Mouse (Mus musculus) embryonic fibroblast, embryonic 13.5 days (primary cell): ENCODE results near the gene Adprhl1. TPM values are rescaled to one million over a fixed set of nuclear protein-coding genes. Genes with fewer than 3 reads are reported as not detected.

Experiments
- H3K27ac ChIP-seq: 2 replicates; pipeline ENCODE4 v1.5.1; 2012; ENCODE audit warnings: low read length, control low read depth, inconsistent platforms; ENCODE audit not compliant: insufficient read depth
- H3K4me1 ChIP-seq: 2 replicates; pipeline ENCODE4 v1.6.1; 2011; ENCODE audit warnings: low read length; ENCODE audit not compliant: control insufficient read depth, insufficient read depth
- H3K4me3 ChIP-seq: 2 replicates; pipeline ENCODE4 v1.5.1; 2011; ENCODE audit warnings: mild to moderate bottlenecking, control low read depth, low read length; ENCODE audit not compliant: insufficient read depth
- CTCF ChIP-seq: IDR thresholded peaks from 2 replicates; pipeline ENCODE4 v1.5.1; 2011; ENCODE audit warnings: mild to moderate bottlenecking, control low read depth, low read length, moderate library complexity, borderline replicate concordance; ENCODE audit not compliant: insufficient read depth
- POLR2A ChIP-seq: IDR thresholded peaks from 2 replicates; pipeline ENCODE4 v1.6.1; 2011; ENCODE audit warnings: low read depth, mild to moderate bottlenecking, control low read depth, low read length, moderate library complexity
- polyA plus RNA-seq: library from polyadenylated mRNA; stranded (reverse); fragments of >200 nt; gene quantifications from 2 replicates; pipeline ENCODE4 v1.2.4, GENCODE M21; 2011; ENCODE audit warnings: low read depth; ENCODE audit not compliant: missing spikeins, insufficient read length

Gene Adprhl1
- polyA plus RNA-seq, 1 experiment, result not detected

- H3K4me3 ChIP-seq, result no peak overlapping the region
- no peak for TF ChIP-seq CTCF
- TF ChIP-seq POLR2A, result no peak
- no peaks in the 10 kb centered on the region for H3K4me1 ChIP-seq
- H3K27ac ChIP-seq, result no peak overlapping the region
Observed at GRCm38 (mm10) chr8:13186819-13187218, 67.1 kb downstream of the Adprhl1 start.

DNA sequence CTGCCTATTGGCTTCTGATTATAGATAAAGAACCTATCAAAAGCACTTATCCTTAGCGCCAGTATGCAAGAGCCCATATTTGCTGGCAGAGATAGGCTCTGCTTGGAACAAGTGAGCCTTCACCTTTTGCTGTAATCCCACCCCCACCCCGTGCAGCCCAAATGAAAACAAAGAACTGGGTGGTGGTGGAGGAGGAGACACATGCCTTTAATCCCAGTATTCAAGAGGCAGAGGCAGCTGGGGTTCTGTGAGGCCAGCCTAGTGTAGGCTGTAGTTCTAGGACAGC is 72.3 kb downstream of the Adprhl1 start:
- H3K4me1 ChIP-seq, result no peaks in the 10 kb centered on the region
- TF ChIP-seq POLR2A (no peak), CTCF (no peak)
- no peak overlapping the region for H3K4me3 ChIP-seq
- no peak overlapping the region for H3K27ac ChIP-seq

DNA sequence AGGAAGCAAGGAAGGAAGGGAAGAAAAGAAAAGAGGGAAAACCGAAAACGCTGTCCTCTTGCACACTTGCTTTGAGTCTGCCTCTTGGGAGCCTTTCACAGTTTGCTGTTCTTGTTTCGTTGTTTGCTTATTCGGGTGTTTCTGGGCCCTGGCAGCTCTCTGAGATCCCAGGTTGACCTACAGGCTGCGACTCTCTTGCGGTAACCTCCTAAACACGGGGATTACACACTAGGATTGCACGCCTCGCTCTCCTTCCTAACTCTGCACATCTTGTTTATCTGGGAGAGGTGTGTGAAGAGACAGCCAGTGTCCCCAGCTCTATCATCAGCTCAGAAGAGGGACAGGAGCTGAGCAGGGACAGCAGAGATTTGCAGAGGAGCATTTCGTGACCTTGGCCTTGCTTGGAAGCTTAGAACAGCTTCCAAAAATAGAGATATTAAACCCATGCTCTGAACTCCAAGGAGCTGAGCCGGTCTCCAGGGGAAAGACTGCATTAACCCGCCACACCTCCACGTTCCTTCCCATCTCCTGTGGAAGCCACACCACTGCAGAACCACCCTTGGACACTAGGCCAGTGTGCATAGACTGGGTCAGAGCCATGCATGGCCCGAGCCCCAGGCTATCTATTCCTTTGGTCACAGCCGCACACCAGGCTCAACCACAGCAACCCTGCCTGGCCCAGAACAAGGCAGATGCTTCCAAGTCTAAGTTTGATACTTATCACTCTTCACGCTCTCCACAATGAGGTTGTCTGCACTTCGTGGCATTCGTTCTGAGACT is 72.9 kb downstream of the Adprhl1 start:
- TF ChIP-seq POLR2A, result no peak
- TF ChIP-seq CTCF, result no peak
- H3K4me1 ChIP-seq, result no peaks in the 10 kb centered on the region
- no peak overlapping the region for H3K27ac ChIP-seq
- no peak overlapping the region for H3K4me3 ChIP-seq

GRCm38 (mm10) chr8:13180408-13180807 is 73.6 kb downstream of the Adprhl1 start:
- H3K27ac ChIP-seq, result no peak overlapping the region
- H3K4me3 ChIP-seq, result no peak overlapping the region
- TF ChIP-seq POLR2A (no peak), CTCF (no peak)
- H3K4me1 ChIP-seq, result no peaks in the 10 kb centered on the region

DNA sequence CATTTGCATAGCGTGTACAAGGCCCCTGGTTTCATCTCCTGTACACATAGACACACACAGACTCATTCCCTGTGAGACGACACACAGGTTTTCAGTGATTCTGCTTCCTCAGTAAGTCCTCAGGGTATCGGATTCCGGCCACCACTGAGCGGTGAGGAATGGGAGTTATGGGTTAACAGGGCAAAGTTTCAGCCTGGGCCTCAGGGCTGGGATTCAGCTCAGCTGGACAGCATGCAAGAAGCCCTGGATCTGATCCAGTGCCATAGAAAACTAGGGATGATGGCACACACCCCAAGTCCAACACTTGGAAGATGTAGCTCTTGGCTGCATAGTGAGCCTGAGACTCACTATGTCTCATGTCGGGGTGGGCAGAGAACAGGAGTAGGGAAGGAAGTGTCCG is 74.0 kb downstream of the Adprhl1 start:
- H3K4me1 ChIP-seq, result no peaks in the 10 kb centered on the region
- H3K4me3 ChIP-seq, result no peak overlapping the region
- no peak overlapping the region for H3K27ac ChIP-seq
- TF ChIP-seq POLR2A (no peak), CTCF (no peak)

DNA sequence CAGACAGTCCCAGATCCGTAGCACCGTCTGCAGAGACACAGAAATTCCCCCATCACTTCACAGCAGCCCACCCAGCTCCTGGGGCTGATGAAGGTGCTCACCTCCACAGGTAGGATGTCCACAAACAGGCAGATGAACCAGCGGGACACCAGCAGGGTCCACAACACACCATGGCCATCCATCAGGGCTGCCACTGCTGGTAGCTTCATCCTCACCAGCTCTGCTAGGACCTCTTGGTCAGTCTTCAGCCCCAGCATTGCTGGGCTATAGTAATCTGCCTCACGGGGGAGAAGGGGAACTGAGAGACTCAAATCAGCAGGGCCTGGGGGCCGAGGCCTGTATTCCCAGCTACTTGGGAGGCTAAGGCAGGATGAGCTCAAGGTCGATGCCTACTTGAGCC is 74.5 kb downstream of the Adprhl1 start:
- Histone ChIP-seq H3K27ac (no peak overlapping the region), H3K4me3 (no peak overlapping the region), H3K4me1 (no peaks in the 10 kb centered on the region)
- TF ChIP-seq CTCF, result no peak
- no peak for TF ChIP-seq POLR2A

- no peak overlapping the region for H3K4me3 ChIP-seq
- no peaks in the 10 kb centered on the region for H3K4me1 ChIP-seq
- TF ChIP-seq POLR2A (no peak), CTCF (no peak)
- no peak overlapping the region for H3K27ac ChIP-seq
Observed at GRCm38 (mm10) chr8:13178137-13178536, 75.8 kb downstream of the Adprhl1 start.

- H3K4me3 ChIP-seq, result no peak overlapping the region
- H3K4me1 ChIP-seq, result no peaks in the 10 kb centered on the region
- TF ChIP-seq CTCF (no peak), POLR2A (no peak)
Observed at GRCm38 (mm10) chr8:13177173-13177852, 76.6 kb downstream of the Adprhl1 start.

GRCm38 (mm10) chr8:13175650-13176049 is 78.3 kb downstream of the Adprhl1 start:
- H3K4me3 ChIP-seq, result no peak overlapping the region
- no peaks in the 10 kb centered on the region for H3K4me1 ChIP-seq
- TF ChIP-seq CTCF (no peak), POLR2A (no peak)
- no peak overlapping the region for H3K27ac ChIP-seq

More at GRCm38 (mm10) chr8:13177173-13177852, 76.6 kb downstream of the Adprhl1 start:
- no peak overlapping the region for H3K27ac ChIP-seq

- H3K27ac ChIP-seq, result no peak overlapping the region
- no peaks in the 10 kb centered on the region for H3K4me1 ChIP-seq
- H3K4me3 ChIP-seq, result no peak overlapping the region
- TF ChIP-seq POLR2A (no peak), CTCF (no peak)
Observed at GRCm38 (mm10) chr8:13174811-13175210, 79.2 kb downstream of the Adprhl1 start.

- H3K4me1 ChIP-seq, result no peaks in the 10 kb centered on the region
- no peak for TF ChIP-seq CTCF
- TF ChIP-seq POLR2A, result no peak
- no peak overlapping the region for H3K27ac ChIP-seq
- H3K4me3 ChIP-seq, result no peak overlapping the region
Observed at GRCm38 (mm10) chr8:13174305-13174704, 79.7 kb downstream of the Adprhl1 start.

Other genes starting within 250 kb of the Adprhl1 start
- not detected in 2 replicates for gene F7, start 228.1 kb downstream of the Adprhl1 start, polyA plus RNA-seq
- not detected in 2 replicates for gene F10, start 216.9 kb downstream of the Adprhl1 start, polyA plus RNA-seq
- gene Proz, start 193.2 kb downstream of the Adprhl1 start, polyA plus RNA-seq, result not detected in 2 replicates
- 22.6 and 33.0 TPM in 2 replicates for gene Pcid2, start 148.7 kb downstream of the Adprhl1 start, polyA plus RNA-seq
- gene Cul4a, start 148.5 kb downstream of the Adprhl1 start, polyA plus RNA-seq, result 74.9 and 82.4 TPM in 2 replicates
- 604 and 655 TPM in 2 replicates for gene Lamp1, start 95.0 kb downstream of the Adprhl1 start, polyA plus RNA-seq
- gene Grtp1, start 53.5 kb downstream of the Adprhl1 start, polyA plus RNA-seq, result 0.70 and 2.1 TPM in 2 replicates
- gene Dcun1d2, start 34.0 kb upstream of the Adprhl1 start, polyA plus RNA-seq, result 15.3 and 19.1 TPM in 2 replicates
- 32.8 and 42.2 TPM in 2 replicates for gene Tmco3, start 34.0 kb upstream of the Adprhl1 start, polyA plus RNA-seq
- 130 and 153 TPM in 2 replicates for gene Tfdp1, start 84.6 kb upstream of the Adprhl1 start, polyA plus RNA-seq
- gene Atp4b, start 142.7 kb upstream of the Adprhl1 start, polyA plus RNA-seq, result not detected in 2 replicates
- gene Grk1, start 150.9 kb upstream of the Adprhl1 start, polyA plus RNA-seq, result not detected in 2 replicates
- gene Tmem255b, start 181.0 kb upstream of the Adprhl1 start, polyA plus RNA-seq, result not detected in 2 replicates
- gene Gas6, start 240.3 kb upstream of the Adprhl1 start, polyA plus RNA-seq, result 111 and 131 TPM in 2 replicates